Mouse (Mus musculus) embryonic facial prominence, embryonic 11.5 days (tissue): Measurements from ENCODE around the gene Rps23. TPM values are rescaled to one million over a fixed set of nuclear protein-coding genes. Genes with fewer than 3 reads are reported as not detected.

ENCODE experiments used
- ATAC-seq: fragments of 200-750 bp; cut with Nextera tagmentation; replicated peaks from 2 replicates; pipeline ENCODE4 v1.8.0; 2017; ENCODE audit warnings: low read depth; ENCODE audit not compliant: insufficient number of reproducible peaks, low FRiP score, low TSS enrichment
- DNase-seq: peaks from one replicate; pipeline ENCODE4 v3.0.0-alpha.2; 2015; ENCODE audit warnings: low spot score
- H3K27ac ChIP-seq: fragments of 300-500 bp; sonication (generic); replicated peaks from 2 replicates; pipeline ENCODE4 v1.5.1; 2014; ENCODE audit warnings: mild to moderate bottlenecking, low read depth, low read length, control low read depth
- H3K27me3 ChIP-seq: fragments of 300-500 bp; sonication (generic); 2 replicates; pipeline ENCODE4 v1.6.1; 2014; ENCODE audit warnings: mild to moderate bottlenecking, low read length, moderate library complexity, mixed read lengths; ENCODE audit not compliant: control insufficient read depth, insufficient read depth
- H3K36me3 ChIP-seq: fragments of 300-500 bp; sonication (generic); replicated peaks from 2 replicates; pipeline ENCODE4 v1.6.1; 2014; ENCODE audit warnings: low read depth, mild to moderate bottlenecking, low read length, moderate library complexity, mixed read lengths; ENCODE audit not compliant: control insufficient read depth, insufficient read depth
- H3K4me1 ChIP-seq: fragments of 300-500 bp; sonication (generic); 2 replicates; pipeline ENCODE4 v1.6.1; 2014; ENCODE audit warnings: low read length, mixed read lengths; ENCODE audit not compliant: control insufficient read depth, insufficient read depth
- H3K4me2 ChIP-seq: fragments of 300-500 bp; sonication (generic); 2 replicates; pipeline ENCODE4 v1.6.1; 2014; ENCODE audit warnings: low read depth, mild to moderate bottlenecking, control low read depth, low read length, moderate library complexity
- H3K4me3 ChIP-seq: fragments of 300-500 bp; sonication (generic); 2 replicates; pipeline ENCODE4 v1.5.1; 2014; ENCODE audit warnings: low read depth, low read length, control low read depth
- H3K9ac ChIP-seq: fragments of 300-500 bp; sonication (generic); replicated peaks from 2 replicates; pipeline ENCODE4 v1.6.1; 2014; ENCODE audit warnings: mild to moderate bottlenecking, control low read depth, low read length
- H3K9me3 ChIP-seq: fragments of 300-500 bp; sonication (generic); replicated peaks from 2 replicates; pipeline ENCODE4 v1.6.1; 2016; ENCODE audit warnings: mild to moderate bottlenecking, low read length, inconsistent platforms, mixed read lengths; ENCODE audit not compliant: control insufficient read depth
- WGBS: fragments of 180-500 bp; shearing (Covaris S2); extraction: QIAGEN DNeasy Blood & Tissue Kit; methylation state at CpG from one replicate; pipeline ENCODE4 v1.1.7; 2014; 5-methylcytosine and 5-hydroxymethylcytosine counted together
- polyA plus RNA-seq: library from polyadenylated mRNA; unstranded; fragments of >200 nt; fragmentation: Nextera tagmentation; extraction: Ambion mirVana; gene quantifications from 2 replicates; pipeline ENCODE4 v1.2.1, GENCODE M21; 2014

Rps23 gene
- polyA plus RNA-seq, 1 experiment from 2014 or later = 289 TPM

- 86% methylated on average over 10 of the region's 10 CpGs for WGBS
- Histone ChIP-seq H3K36me3 (no peaks in the 10 kb centered on the region), H3K9ac (no peak overlapping the region), H3K4me2 (no peak overlapping the region), H3K4me1 (no peaks in the 10 kb centered on the region), H3K27me3 (no peaks in the 10 kb centered on the region), H3K4me3 (no peak overlapping the region), H3K9me3 (no peaks in the 10 kb centered on the region), H3K27ac (no peak overlapping the region)
- ATAC-seq (no peak), DNase-seq (no peak)
Observed at GRCm38 (mm10) chr13:90970259-90971017, 47.7 kb downstream of the Rps23 start.

- DNase-seq (no peak), ATAC-seq (no peak)
- WGBS = 61% methylated on average over 7 of the region's 7 CpGs
- H3K9ac ChIP-seq = no peak overlapping the region
- H3K36me3 ChIP-seq = no peaks in the 10 kb centered on the region
- H3K27ac ChIP-seq = no peak overlapping the region
- no peaks in the 10 kb centered on the region for H3K4me1 ChIP-seq
- H3K9me3 ChIP-seq = no peaks in the 10 kb centered on the region
- H3K27me3 ChIP-seq = no peaks in the 10 kb centered on the region
- no peak overlapping the region for H3K4me3 ChIP-seq
- no peak overlapping the region for H3K4me2 ChIP-seq
Observed at GRCm38 (mm10) chr13:90973409-90973808, 50.7 kb downstream of the Rps23 start.

Other genes with a start within 250 kb of the Rps23 start
- gene Atp6ap1l, start 17.6 kb upstream of the Rps23 start, polyA plus RNA-seq = 0.72 and 0.87 TPM in 2 replicates